Mouse (Mus musculus) heart, adult 2 months (tissue): Measurements from ENCODE around the gene Gm42688. TPM values are rescaled to one million over a fixed set of nuclear protein-coding genes. Genes with fewer than 3 reads are reported as not detected.

Experiments used
- DNase-seq, 2 experiments: peaks; one replicate each; pipeline ENCODE4 v3.0.0; 2021
- H3K27ac ChIP-seq: fragments of 200-600 bp; 2 replicates; pipeline ENCODE4 v1.8.1; 2022
- H3K27me3 ChIP-seq: fragments of 200-500 bp; 2 replicates; pipeline ENCODE4 v1.6.1; 2012; ENCODE audit warnings: mild to moderate bottlenecking, low read length, inconsistent platforms, mixed read lengths; ENCODE audit not compliant: control insufficient read depth, insufficient read depth
- H3K36me3 ChIP-seq: fragments of 200-500 bp; 2 replicates; pipeline ENCODE4 v1.6.1; 2012; ENCODE audit warnings: low read length, inconsistent platforms; ENCODE audit not compliant: control insufficient read depth, insufficient read depth
- H3K4me1 ChIP-seq: fragments of 200-500 bp; 2 replicates; pipeline ENCODE4 v1.6.1; 2011; ENCODE audit warnings: low read length; ENCODE audit not compliant: control insufficient read depth, insufficient read depth
- H3K4me3 ChIP-seq: fragments of 200-600 bp; 2 replicates; pipeline ENCODE4 v1.8.1; 2022
- H3K79me2 ChIP-seq: fragments of 200-500 bp; replicated peaks from 2 replicates; pipeline ENCODE4 v1.6.1; 2012; ENCODE audit warnings: mild to moderate bottlenecking, inconsistent platforms, low read length, moderate library complexity, mixed read lengths; ENCODE audit not compliant: control insufficient read depth, insufficient read depth
- H3K9ac ChIP-seq: fragments of 200-500 bp; 2 replicates; pipeline ENCODE4 v1.6.1; 2012; ENCODE audit warnings: low read depth, mild to moderate bottlenecking, control low read depth, inconsistent platforms, low read length, mixed read lengths
- CTCF ChIP-seq: fragments of 200-600 bp; IDR thresholded peaks from 2 replicates; pipeline ENCODE4 v1.8.1; 2022; ENCODE audit warnings: antibody characterized with exemption, mild to moderate bottlenecking, moderate library complexity
- EP300 ChIP-seq: fragments of 200-500 bp; IDR thresholded peaks from 2 replicates; pipeline ENCODE4 v1.6.1; 2011; ENCODE audit warnings: low read depth, low read length, control low read depth; ENCODE audit not compliant: insufficient read depth
- POLR2A ChIP-seq: fragments of 200-500 bp; IDR thresholded peaks from 2 replicates; pipeline ENCODE4 v1.6.1; 2011; ENCODE audit warnings: mild to moderate bottlenecking, low read depth, low read length, control low read depth; ENCODE audit not compliant: insufficient read depth
- WGBS: fragments of 180-500 bp; shearing (Covaris S2); methylation state at CpG from one replicate; pipeline ENCODE4 v1.1.7; 2018; 5-methylcytosine and 5-hydroxymethylcytosine counted together
- intact Hi-C: fragments of 180-260 bp; cut with DNase I; formaldehyde crosslinking; loops from one replicate; pipeline ENCODE4 v1.15.1; 2025
- polyA plus RNA-seq: library from polyadenylated mRNA; depleted of rRNA; stranded (reverse); fragments of >200 nt; gene quantifications from 2 replicates; pipeline ENCODE4 v1.2.3, GENCODE M21; 2012
- total RNA-seq, 2 experiments: library from RNA; stranded (reverse); gene quantifications; 2 replicates each; pipeline ENCODE4 v1.2.3; 2021

The Gm42688 gene
- total and polyA plus RNA-seq, 3 experiments: 0.80 to 1.6 (median 0.94) TPM

GRCm38 (mm10) chr6:83116373-83117164, 15.2 kb downstream of the Gm42688 start:
- Histone ChIP-seq H3K27ac (no peak overlapping the region), H3K36me3 (no peaks in the 10 kb centered on the region), H3K79me2 (no peaks in the 10 kb centered on the region), H3K9ac (no peak overlapping the region), H3K4me3 (peak overlapping the region; percentile 90), H3K4me1 (peaks cover 5% of the 10 kb centered on the region), H3K27me3 (no peaks in the 10 kb centered on the region)
- 76% methylated on average over 11 of the region's 11 CpGs for WGBS
- intact Hi-C loops: loop anchor here (2.0 kb wide), 1 partner anchor 42 kb away; no protein-coding TSS in a partner anchor
- no peak for DNase-seq
- TF ChIP-seq CTCF: no peak
- TF ChIP-seq POLR2A: no peak
- no peak for TF ChIP-seq EP300

GRCm38 (mm10) chr6:83117165-83117438, 15.7 kb downstream of the Gm42688 start:
- no peak for TF ChIP-seq POLR2A
- TF ChIP-seq CTCF: no peak
- no peak for TF ChIP-seq EP300
- no peaks in the 10 kb centered on the region for H3K79me2 ChIP-seq
- no peaks in the 10 kb centered on the region for H3K36me3 ChIP-seq
- WGBS: 86% methylated on average over 4 of the region's 4 CpGs
- no peak for DNase-seq
- no peaks in the 10 kb centered on the region for H3K27me3 ChIP-seq
- H3K27ac ChIP-seq: no peak overlapping the region
- no peak overlapping the region for H3K9ac ChIP-seq
- intact Hi-C loops: loop anchor here (2.0 kb wide), 1 partner anchor 42 kb away; no protein-coding TSS in a partner anchor
- peaks cover 5% of the 10 kb centered on the region for H3K4me1 ChIP-seq
- no peak overlapping the region for H3K4me3 ChIP-seq

- WGBS: 92% methylated on average over 13 of the region's 13 CpGs
- Histone ChIP-seq H3K9ac (no peak overlapping the region), H3K4me1 (peaks cover 5% of the 10 kb centered on the region), H3K4me3 (no peak overlapping the region), H3K27ac (no peak overlapping the region), H3K79me2 (no peaks in the 10 kb centered on the region), H3K27me3 (no peaks in the 10 kb centered on the region), H3K36me3 (no peaks in the 10 kb centered on the region)
- no peak for TF ChIP-seq EP300
- TF ChIP-seq CTCF: no peak
- TF ChIP-seq POLR2A: no peak
- DNase-seq: no peak
- intact Hi-C loops: loop anchor here (2.0 kb wide), 1 partner anchor 41 kb away; no protein-coding TSS in a partner anchor
These were observed 16.2 kb downstream of the Gm42688 start for GRCm38 (mm10) chr6:83117616-83118015.

- no peak for TF ChIP-seq EP300
- 0 out of 2 replicates have a peak, but pooled peaks have one; percentile 15 for TF ChIP-seq POLR2A
- TF ChIP-seq CTCF: no peak
- H3K27me3 ChIP-seq: no peaks in the 10 kb centered on the region
- H3K36me3 ChIP-seq: no peaks in the 10 kb centered on the region
- no peak overlapping the region for H3K9ac ChIP-seq
- WGBS: 87% methylated on average over 11 of the region's 11 CpGs
- no peak for DNase-seq
- no peak overlapping the region for H3K4me3 ChIP-seq
- intact Hi-C loops: no loop called here
- H3K27ac ChIP-seq: no peak overlapping the region
- H3K4me1 ChIP-seq: peaks cover 5% of the 10 kb centered on the region
- no peaks in the 10 kb centered on the region for H3K79me2 ChIP-seq
These were observed 17.0 kb downstream of the Gm42688 start for GRCm38 (mm10) chr6:83118369-83118768.

GRCm38 (mm10) chr6:83118825-83119733, 17.7 kb downstream of the Gm42688 start:
- no peak overlapping the region for H3K9ac ChIP-seq
- peaks cover 7% of the 10 kb centered on the region for H3K4me1 ChIP-seq
- no peak overlapping the region for H3K4me3 ChIP-seq
- 77% methylated on average over 14 of the region's 14 CpGs for WGBS
- TF ChIP-seq CTCF (no peak), EP300 (no peak), POLR2A (no peak)
- H3K36me3 ChIP-seq: no peaks in the 10 kb centered on the region
- no peaks in the 10 kb centered on the region for H3K79me2 ChIP-seq
- no peak for DNase-seq
- intact Hi-C loops: no loop called here
- H3K27me3 ChIP-seq: no peaks in the 10 kb centered on the region
- no peak overlapping the region for H3K27ac ChIP-seq

GRCm38 (mm10) chr6:83119734-83120051, 18.3 kb downstream of the Gm42688 start:
- no peak overlapping the region for H3K9ac ChIP-seq
- intact Hi-C loops: loop anchor here (5.0 kb wide), 1 partner anchor 208 kb away; the partner anchor contains the start of genes Mob1a and Mthfd2
- no peaks in the 10 kb centered on the region for H3K79me2 ChIP-seq
- no peaks in the 10 kb centered on the region for H3K36me3 ChIP-seq
- no peak for DNase-seq
- TF ChIP-seq POLR2A (no peak), EP300 (no peak), CTCF (no peak)
- peaks cover 7% of the 10 kb centered on the region for H3K4me1 ChIP-seq
- H3K4me3 ChIP-seq: no peak overlapping the region
- no peak overlapping the region for H3K27ac ChIP-seq
- H3K27me3 ChIP-seq: no peaks in the 10 kb centered on the region
- 69% methylated on average over 7 of the region's 7 CpGs for WGBS
